Mouse (Mus musculus) embryo, embryonic 11 days (tissue): ENCODE measurements around the gene Cyp2w1.
"Not testable (repeated sequence)": the region's sequence is repeated elsewhere in the genome, so short reads cannot be mapped to it uniquely, and the experiment has no call there.

Experiments
- DNase-seq: peaks from one replicate; pipeline ENCODE4 v3.0.0-alpha.2; 2015

Gene Cyp2w1

GRCm38 (mm10) chr5:139387329-139388194 lies 35.1 kb downstream of the Cyp2w1 start:
- no peak for DNase-seq

GRCm38 (mm10) chr5:139388195-139388570 lies 35.8 kb downstream of the Cyp2w1 start:
- no peak for DNase-seq

GRCm38 (mm10) chr5:139388694-139389675 lies 36.6 kb downstream of the Cyp2w1 start:
- no peak for DNase-seq

- peak; percentile 48 for DNase-seq
These were observed 37.3 kb downstream of the Cyp2w1 start for GRCm38 (mm10) chr5:139389676-139390061.

GRCm38 (mm10) chr5:139390324-139391119 lies 38.1 kb downstream of the Cyp2w1 start:
- DNase-seq = not testable (repeated sequence)

GRCm38 (mm10) chr5:139391309-139391990 lies 39.0 kb downstream of the Cyp2w1 start:
- no peak for DNase-seq

GRCm38 (mm10) chr5:139392219-139393196 lies 40.1 kb downstream of the Cyp2w1 start:
- DNase-seq = no peak

GRCm38 (mm10) chr5:139393197-139393588 lies 40.8 kb downstream of the Cyp2w1 start:
- no peak for DNase-seq

- no peak for DNase-seq
These were observed 42.0 kb downstream of the Cyp2w1 start for GRCm38 (mm10) chr5:139394399-139394798.

GRCm38 (mm10) chr5:139395528-139395927 lies 43.1 kb downstream of the Cyp2w1 start:
- DNase-seq = no peak

GRCm38 (mm10) chr5:139397359-139397916 lies 45.0 kb downstream of the Cyp2w1 start:
- no peak for DNase-seq

- DNase-seq = peak; percentile 83
These were observed 45.7 kb downstream of the Cyp2w1 start for GRCm38 (mm10) chr5:139397959-139398753.

- DNase-seq = no peak
These were observed 46.4 kb downstream of the Cyp2w1 start for GRCm38 (mm10) chr5:139398786-139399185.

GRCm38 (mm10) chr5:139399991-139400390 lies 47.6 kb downstream of the Cyp2w1 start:
- no peak for DNase-seq

GRCm38 (mm10) chr5:139402106-139402505 lies 49.7 kb downstream of the Cyp2w1 start:
- no peak for DNase-seq

GRCm38 (mm10) chr5:139403692-139404260 lies 51.4 kb downstream of the Cyp2w1 start:
- DNase-seq = no peak

- DNase-seq = no peak
These were observed 52.5 kb downstream of the Cyp2w1 start, which contains the start of gene C130050O18Rik for GRCm38 (mm10) chr5:139404801-139405401. Gene C130050O18Rik, plus strand, starts transcription at chr5:139405280.

GRCm38 (mm10) chr5:139405478-139405877 lies 53.1 kb downstream of the Cyp2w1 start:
- no peak for DNase-seq

GRCm38 (mm10) chr5:139405953-139406352 lies 53.5 kb downstream of the Cyp2w1 start:
- no peak for DNase-seq
